Mouse (Mus musculus) lung, embryonic 15.5 days (tissue): ENCODE results near the gene Ppp2r1b. TPM values are rescaled to one million over a fixed set of nuclear protein-coding genes. Genes with fewer than 3 reads are reported as not detected.
A peak's percentile ranks its signal among the peaks of the same experiment; 100 is the strongest.

Experiments used
- ATAC-seq: fragments of 200-750 bp; cut with Nextera tagmentation; 2 replicates; pipeline ENCODE4 v1.8.0; 2017; ENCODE audit warnings: moderate number of reproducible peaks, borderline replicate concordance; ENCODE audit not compliant: low FRiP score, low TSS enrichment; ENCODE audit errors: extremely low read depth
- H3K27ac ChIP-seq: fragments of 300-500 bp; sonication (generic); 2 replicates; pipeline ENCODE4 v1.5.1; 2015; ENCODE audit warnings: moderate library complexity, mild to moderate bottlenecking, inconsistent platforms
- H3K27me3 ChIP-seq: fragments of 300-500 bp; sonication (generic); 2 replicates; pipeline ENCODE4 v1.6.1; 2015; ENCODE audit warnings: inconsistent platforms
- H3K36me3 ChIP-seq: fragments of 300-500 bp; sonication (generic); 2 replicates; pipeline ENCODE4 v1.6.1; 2015; ENCODE audit warnings: inconsistent platforms
- H3K4me1 ChIP-seq: fragments of 300-500 bp; sonication (generic); 2 replicates; pipeline ENCODE4 v1.6.1; 2015; ENCODE audit warnings: inconsistent platforms
- H3K4me2 ChIP-seq: fragments of 300-500 bp; sonication (generic); 2 replicates; pipeline ENCODE4 v1.6.1; 2015; ENCODE audit warnings: inconsistent platforms, mild to moderate bottlenecking, moderate library complexity
- H3K4me3 ChIP-seq: fragments of 300-500 bp; sonication (generic); 2 replicates; pipeline ENCODE4 v1.5.1; 2015; ENCODE audit warnings: mild to moderate bottlenecking, inconsistent platforms
- H3K9ac ChIP-seq: fragments of 300-500 bp; sonication (generic); 2 replicates; pipeline ENCODE4 v1.6.1; 2015; ENCODE audit warnings: inconsistent platforms
- H3K9me3 ChIP-seq: fragments of 300-500 bp; sonication (generic); 2 replicates; pipeline ENCODE4 v1.6.1; 2016; ENCODE audit warnings: inconsistent platforms
- WGBS: fragments of 180-500 bp; shearing (Covaris S2); methylation state at CpG from one replicate; pipeline ENCODE4 v1.1.7; 2015; 5-methylcytosine and 5-hydroxymethylcytosine counted together
- polyA plus RNA-seq: library from polyadenylated mRNA; unstranded; fragments of >200 nt; fragmentation: Nextera tagmentation; extraction: Ambion mirVana; gene quantifications from 2 replicates; pipeline ENCODE4 v1.2.1, GENCODE M21; 2015

Ppp2r1b gene
- 62.1 and 66.1 TPM in 2 replicates for polyA plus RNA-seq

GRCm38 (mm10) chr9:50845081-50845480 is at the start of gene Ppp2r1b:
Ppp2r1b (plus strand) TSS chr9:50845301.
- H3K4me2 ChIP-seq: no peak within 1 kb of the TSS
- H3K27ac ChIP-seq: no peak within 1 kb of the TSS

GRCm38 (mm10) chr9:50796776-50797175 is 48.3 kb upstream of the Ppp2r1b start:
- H3K4me3 ChIP-seq: no peak overlapping the region
- no peaks in the 10 kb centered on the region for H3K9me3 ChIP-seq
- WGBS: 90% methylated on average over 8 of the region's 8 CpGs
- H3K4me2 ChIP-seq: no peak overlapping the region
- peaks cover 28% of the 10 kb centered on the region for H3K36me3 ChIP-seq
- H3K27ac ChIP-seq: no peak overlapping the region
- no peaks in the 10 kb centered on the region for H3K4me1 ChIP-seq
- ATAC-seq: no peak
- H3K27me3 ChIP-seq: no peaks in the 10 kb centered on the region
- no peak overlapping the region for H3K9ac ChIP-seq

More at GRCm38 (mm10) chr9:50845081-50845480, at the start of gene Ppp2r1b:
- Histone ChIP-seq H3K36me3 (no peaks in the 10 kb centered on the region; the same call in 1 of the 2 replicates), H3K27me3 (no peaks in the 10 kb centered on the region), H3K4me1 (peaks cover 24% of the 10 kb centered on the region), H3K4me3 (no peak within 1 kb of the TSS), H3K9me3 (no peaks in the 10 kb centered on the region), H3K9ac (no peak within 1 kb of the TSS)
- WGBS: 91% methylated on average over 3 of the region's 3 CpGs
- ATAC-seq: no peak

- WGBS: 96% methylated on average over 7 of the region's 7 CpGs
- Histone ChIP-seq H3K27ac (no peak overlapping the region), H3K9me3 (no peaks in the 10 kb centered on the region), H3K9ac (no peak overlapping the region), H3K4me1 (no peaks in the 10 kb centered on the region), H3K27me3 (no peaks in the 10 kb centered on the region), H3K4me3 (no peak overlapping the region), H3K4me2 (no peak overlapping the region), H3K36me3 (peaks cover 26% of the 10 kb centered on the region)
- no peak for ATAC-seq
These were observed 47.5 kb upstream of the Ppp2r1b start for GRCm38 (mm10) chr9:50797641-50798040.

GRCm38 (mm10) chr9:50798368-50798767 is 46.7 kb upstream of the Ppp2r1b start:
- WGBS: 77% methylated on average over 5 of the region's 5 CpGs
- Histone ChIP-seq H3K4me1 (no peaks in the 10 kb centered on the region), H3K9me3 (no peaks in the 10 kb centered on the region), H3K4me2 (no peak overlapping the region), H3K27ac (no peak overlapping the region), H3K4me3 (no peak overlapping the region), H3K36me3 (peaks cover 25% of the 10 kb centered on the region), H3K27me3 (no peaks in the 10 kb centered on the region), H3K9ac (no peak overlapping the region)
- no peak for ATAC-seq

GRCm38 (mm10) chr9:50800985-50801384 is 44.1 kb upstream of the Ppp2r1b start:
- H3K4me2 ChIP-seq: no peak overlapping the region
- ATAC-seq: no peak
- no peak overlapping the region for H3K9ac ChIP-seq
- no peak overlapping the region for H3K27ac ChIP-seq
- H3K4me1 ChIP-seq: no peaks in the 10 kb centered on the region
- H3K27me3 ChIP-seq: no peaks in the 10 kb centered on the region
- WGBS: 69% methylated on average over 2 of the region's 2 CpGs
- no peak overlapping the region for H3K4me3 ChIP-seq
- H3K36me3 ChIP-seq: peaks cover 40% of the 10 kb centered on the region
- H3K9me3 ChIP-seq: no peaks in the 10 kb centered on the region

- WGBS: 86% methylated on average over 7 of the region's 7 CpGs
- peak; percentile 35; the same call in 1 of the 2 replicates for ATAC-seq
These were observed 41.9 kb upstream of the Ppp2r1b start for GRCm38 (mm10) chr9:50803055-50803671.

GRCm38 (mm10) chr9:50808471-50808870 is 36.6 kb upstream of the Ppp2r1b start:
- no peaks in the 10 kb centered on the region for H3K9me3 ChIP-seq
- no peak for ATAC-seq
- WGBS: 79% methylated on average over 6 of the region's 6 CpGs

More at GRCm38 (mm10) chr9:50803055-50803671, 41.9 kb upstream of the Ppp2r1b start:
- Histone ChIP-seq H3K4me2 (no peak overlapping the region), H3K27me3 (no peaks in the 10 kb centered on the region), H3K9ac (no peak overlapping the region), H3K27ac (no peak overlapping the region), H3K4me3 (no peak overlapping the region), H3K36me3 (peaks cover 51% of the 10 kb centered on the region), H3K4me1 (no peaks in the 10 kb centered on the region), H3K9me3 (no peaks in the 10 kb centered on the region)

GRCm38 (mm10) chr9:50809146-50809545 is 36.0 kb upstream of the Ppp2r1b start:
- Histone ChIP-seq H3K36me3 (peaks cover 65% of the 10 kb centered on the region), H3K27ac (no peak overlapping the region), H3K4me3 (no peak overlapping the region), H3K9me3 (no peaks in the 10 kb centered on the region), H3K4me1 (no peaks in the 10 kb centered on the region), H3K9ac (no peak overlapping the region), H3K27me3 (no peaks in the 10 kb centered on the region), H3K4me2 (no peak overlapping the region)
- no peak for ATAC-seq
- 90% methylated on average over 13 of the region's 13 CpGs for WGBS

More at GRCm38 (mm10) chr9:50808471-50808870, 36.6 kb upstream of the Ppp2r1b start:
- H3K4me2 ChIP-seq: no peak overlapping the region
- H3K4me1 ChIP-seq: no peaks in the 10 kb centered on the region
- H3K36me3 ChIP-seq: peaks cover 66% of the 10 kb centered on the region
- no peak overlapping the region for H3K9ac ChIP-seq
- no peaks in the 10 kb centered on the region for H3K27me3 ChIP-seq
- no peak overlapping the region for H3K4me3 ChIP-seq
- no peak overlapping the region for H3K27ac ChIP-seq

GRCm38 (mm10) chr9:50811187-50811586 is 33.9 kb upstream of the Ppp2r1b start:
- Histone ChIP-seq H3K27ac (no peak overlapping the region), H3K9ac (no peak overlapping the region), H3K36me3 (peaks cover 49% of the 10 kb centered on the region), H3K9me3 (no peaks in the 10 kb centered on the region), H3K4me1 (no peaks in the 10 kb centered on the region), H3K4me3 (no peak overlapping the region), H3K27me3 (no peaks in the 10 kb centered on the region), H3K4me2 (no peak overlapping the region)
- WGBS: 92% methylated on average over 7 of the region's 7 CpGs
- ATAC-seq: no peak

GRCm38 (mm10) chr9:50811746-50812145 is 33.4 kb upstream of the Ppp2r1b start:
- H3K36me3 ChIP-seq: peaks cover 52% of the 10 kb centered on the region

GRCm38 (mm10) chr9:50813796-50814195 is 31.3 kb upstream of the Ppp2r1b start:
- peaks cover 41% of the 10 kb centered on the region for H3K36me3 ChIP-seq

More at GRCm38 (mm10) chr9:50811746-50812145, 33.4 kb upstream of the Ppp2r1b start:
- Histone ChIP-seq H3K9me3 (no peaks in the 10 kb centered on the region), H3K4me3 (no peak overlapping the region), H3K4me2 (no peak overlapping the region), H3K9ac (no peak overlapping the region), H3K27me3 (no peaks in the 10 kb centered on the region), H3K4me1 (no peaks in the 10 kb centered on the region), H3K27ac (no peak overlapping the region)
- no peak for ATAC-seq
- WGBS: 75% methylated on average over 2 of the region's 2 CpGs

GRCm38 (mm10) chr9:50815666-50816065 is 29.4 kb upstream of the Ppp2r1b start:
- no peaks in the 10 kb centered on the region for H3K27me3 ChIP-seq
- H3K9ac ChIP-seq: no peak overlapping the region
- no peaks in the 10 kb centered on the region for H3K4me1 ChIP-seq
- no peak overlapping the region for H3K27ac ChIP-seq
- no peak for ATAC-seq
- WGBS: 92% methylated on average over 4 of the region's 4 CpGs
- no peak overlapping the region for H3K4me2 ChIP-seq
- H3K4me3 ChIP-seq: no peak overlapping the region
- H3K9me3 ChIP-seq: no peaks in the 10 kb centered on the region
- H3K36me3 ChIP-seq: peaks cover 40% of the 10 kb centered on the region

More at GRCm38 (mm10) chr9:50813796-50814195, 31.3 kb upstream of the Ppp2r1b start:
- H3K4me1 ChIP-seq: no peaks in the 10 kb centered on the region
- H3K4me3 ChIP-seq: no peak overlapping the region
- no peak for ATAC-seq
- H3K27ac ChIP-seq: no peak overlapping the region
- no peaks in the 10 kb centered on the region for H3K27me3 ChIP-seq
- H3K9me3 ChIP-seq: no peaks in the 10 kb centered on the region
- H3K9ac ChIP-seq: no peak overlapping the region
- no peak overlapping the region for H3K4me2 ChIP-seq
- 96% methylated on average over 5 of the region's 5 CpGs for WGBS
